Mouse (Mus musculus) fibroblast of lung, adult 2 months (primary cell): ENCODE measurements around the gene Rab11fip4.

Experiments
- DNase-seq: peaks from one replicate; pipeline ENCODE4 v3.0.0-alpha.2; 2011; ENCODE audit warnings: low read depth

The Rab11fip4 gene

DNA sequence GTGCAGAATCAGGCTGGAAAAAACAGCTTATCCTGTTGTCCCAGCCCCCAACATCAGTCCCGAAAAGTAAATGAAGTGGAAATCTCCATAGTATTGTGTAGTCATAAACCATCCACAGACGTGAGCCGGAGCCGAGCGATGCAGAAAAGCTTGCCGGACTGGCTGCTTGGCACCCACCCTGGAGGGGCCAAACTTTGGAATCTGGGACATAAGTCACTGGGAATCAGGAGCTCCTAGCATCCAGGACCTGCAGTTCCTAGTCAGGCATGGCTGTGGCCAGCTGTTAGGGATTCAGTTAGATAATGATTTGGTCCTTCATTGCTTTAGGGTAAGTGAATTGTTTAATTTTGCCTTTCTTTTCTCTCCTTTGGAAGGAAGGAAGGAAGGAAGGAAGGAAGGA lies 122.2 kb downstream of the Rab11fip4 start:
- no peak for DNase-seq

DNA sequence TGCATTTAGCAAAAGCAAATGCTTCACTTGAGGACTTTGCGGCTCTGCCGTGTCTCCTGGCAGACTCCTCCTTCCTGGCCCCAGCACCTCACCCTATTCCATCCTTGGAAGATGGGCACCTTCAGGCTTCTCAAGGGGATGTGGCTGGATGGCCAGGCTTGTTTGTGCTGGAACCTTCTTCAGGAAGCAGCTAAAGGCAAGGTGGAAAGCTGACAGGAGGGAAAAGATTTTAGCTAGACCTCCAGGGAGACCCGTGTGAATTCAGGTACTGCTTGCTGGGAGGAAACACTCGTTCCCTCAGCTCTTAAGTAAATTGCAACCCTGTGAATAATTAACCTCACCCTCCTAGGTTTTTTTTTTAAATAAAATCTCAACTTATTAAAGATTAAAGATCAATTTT lies 122.7 kb downstream of the Rab11fip4 start:
- DNase-seq = no peak

DNA sequence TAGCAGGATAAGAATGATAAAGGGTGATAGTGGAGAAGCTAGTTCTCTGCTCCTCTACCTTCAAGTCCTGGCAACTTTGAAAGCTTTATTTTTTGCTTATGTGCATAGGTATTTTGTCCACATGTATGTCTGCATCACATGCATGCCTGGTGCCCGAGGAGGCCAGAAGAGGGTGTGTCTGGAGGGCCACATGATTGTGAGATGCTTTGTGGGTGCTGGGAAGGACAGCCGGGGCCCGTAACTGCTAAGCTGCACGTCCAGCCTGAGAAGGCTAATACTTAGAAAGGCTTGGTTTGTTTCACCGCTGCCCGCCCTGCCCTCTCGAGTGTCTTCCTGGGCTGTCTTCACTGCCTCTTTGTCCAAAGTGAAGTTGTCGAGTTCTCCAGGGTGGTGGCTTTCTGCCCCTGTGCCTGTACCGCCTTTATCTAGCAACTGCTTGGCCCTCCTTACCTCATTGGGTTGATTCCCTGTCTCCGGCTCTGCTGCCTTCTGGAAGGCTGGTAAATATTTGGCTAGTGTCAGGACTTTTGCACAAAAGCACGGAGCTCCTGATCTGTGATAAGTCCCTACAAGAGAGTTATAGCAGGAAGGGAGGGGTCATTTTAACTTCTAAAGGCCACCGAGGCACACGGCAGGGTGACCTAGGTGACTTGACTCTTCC lies 123.2 kb downstream of the Rab11fip4 start:
- DNase-seq = no peak

DNA sequence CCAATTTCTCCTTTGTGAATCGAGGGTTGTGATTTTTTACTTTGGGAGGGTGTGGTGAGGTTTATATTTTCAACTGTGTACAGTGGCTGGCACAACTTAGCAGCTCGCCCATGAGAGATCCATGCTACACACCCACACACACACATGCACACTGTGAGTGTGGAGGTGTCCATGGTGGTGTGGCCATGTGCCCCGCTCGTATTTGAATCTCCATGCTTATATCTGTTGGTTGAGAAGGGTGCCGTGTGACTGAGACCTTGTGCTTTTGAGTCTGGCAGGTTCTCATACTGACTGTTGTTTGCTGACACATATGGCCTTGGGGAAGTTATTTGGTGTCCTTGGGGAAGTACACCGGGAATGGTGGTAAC lies 123.7 kb downstream of the Rab11fip4 start:
- DNase-seq = no peak

DNA sequence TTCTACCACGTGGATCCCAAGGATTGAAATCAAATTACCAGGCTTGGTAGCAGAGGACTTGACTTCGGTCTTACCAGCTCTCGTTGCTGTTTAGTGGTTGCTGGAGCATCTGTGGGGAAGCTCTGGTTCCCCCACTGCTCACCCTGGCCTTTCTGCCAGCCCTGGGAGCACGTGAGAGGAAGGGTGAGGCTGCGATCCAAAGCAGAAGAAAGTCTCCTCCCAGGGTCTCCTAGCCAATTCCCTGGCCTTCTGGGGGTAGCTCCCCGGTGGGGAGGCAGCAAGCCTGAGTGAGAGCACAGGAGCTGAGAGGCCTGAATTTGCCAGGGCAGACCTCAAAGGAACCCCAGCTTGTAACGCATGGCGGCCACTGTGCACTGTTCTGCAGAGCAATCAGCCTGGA lies 124.3 kb downstream of the Rab11fip4 start:
- no peak for DNase-seq

DNA sequence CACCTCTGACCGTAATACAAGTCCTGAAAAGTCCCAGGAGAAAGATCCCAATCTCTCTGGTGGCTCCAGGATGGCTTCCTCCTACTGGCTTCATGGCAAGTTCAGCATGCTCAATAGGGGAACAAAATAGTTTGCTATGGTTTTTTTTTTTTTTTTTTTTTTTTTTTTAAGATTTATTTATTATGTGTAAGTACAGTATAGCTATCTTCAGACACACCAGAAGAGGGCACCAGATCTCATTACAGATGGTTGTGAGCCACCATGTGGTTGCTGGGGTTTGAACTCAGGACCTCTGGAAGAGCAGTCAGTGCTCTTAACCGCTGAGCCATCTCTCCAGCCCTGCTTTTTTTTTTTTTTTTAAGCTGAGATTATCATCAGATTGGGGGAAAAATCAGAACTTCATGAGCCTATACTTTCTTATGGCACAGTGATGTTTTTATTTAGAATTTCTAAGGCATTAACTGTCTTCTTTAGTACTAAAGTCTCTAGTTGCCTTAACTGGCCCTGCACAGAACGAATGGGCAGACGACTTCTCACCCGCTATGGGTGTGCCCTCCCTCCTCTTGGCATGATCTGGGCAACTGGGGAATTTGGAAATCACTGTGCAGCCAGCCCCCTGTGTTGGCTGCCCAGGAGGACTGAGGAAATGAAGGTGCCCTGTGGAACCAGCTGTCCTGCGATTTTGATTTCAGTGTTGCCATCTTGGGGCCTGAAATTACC lies 124.9 kb downstream of the Rab11fip4 start:
- no peak for DNase-seq

DNA sequence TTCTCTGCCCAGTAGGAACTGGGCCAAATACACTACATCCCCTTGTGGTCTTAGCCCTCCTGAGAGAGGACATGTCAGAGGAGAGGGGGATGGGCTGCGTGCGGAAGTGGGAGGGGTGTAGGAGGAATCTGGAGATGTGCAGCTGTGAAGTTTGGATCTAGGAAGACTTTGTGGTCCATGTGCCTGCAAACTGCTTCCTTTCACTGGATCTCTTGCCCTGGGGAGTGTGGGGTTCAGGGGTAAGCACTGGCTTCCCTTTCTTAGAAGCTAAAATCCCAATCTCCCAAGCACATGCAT lies 125.4 kb downstream of the Rab11fip4 start:
- no peak for DNase-seq

DNA sequence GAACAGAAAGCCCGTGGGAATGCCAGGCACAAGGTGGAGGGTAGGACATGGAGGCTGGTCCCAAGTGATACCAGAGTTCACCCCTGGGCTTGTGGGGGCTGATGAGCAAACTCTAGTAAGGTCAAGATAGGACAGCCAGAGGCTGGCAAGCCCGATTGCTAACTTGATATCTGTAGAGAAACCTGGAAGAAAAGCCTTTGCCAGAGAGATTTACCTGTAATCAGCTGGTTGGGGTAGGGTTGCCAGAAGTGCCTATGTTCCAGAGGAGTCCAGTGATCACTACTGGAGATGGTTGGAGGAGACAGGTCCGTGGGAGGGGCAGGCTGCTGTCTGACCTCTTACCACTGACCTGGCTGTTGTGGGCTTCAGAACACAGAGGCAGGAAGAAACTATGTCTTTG lies 126.3 kb downstream of the Rab11fip4 start:
- DNase-seq = no peak

DNA sequence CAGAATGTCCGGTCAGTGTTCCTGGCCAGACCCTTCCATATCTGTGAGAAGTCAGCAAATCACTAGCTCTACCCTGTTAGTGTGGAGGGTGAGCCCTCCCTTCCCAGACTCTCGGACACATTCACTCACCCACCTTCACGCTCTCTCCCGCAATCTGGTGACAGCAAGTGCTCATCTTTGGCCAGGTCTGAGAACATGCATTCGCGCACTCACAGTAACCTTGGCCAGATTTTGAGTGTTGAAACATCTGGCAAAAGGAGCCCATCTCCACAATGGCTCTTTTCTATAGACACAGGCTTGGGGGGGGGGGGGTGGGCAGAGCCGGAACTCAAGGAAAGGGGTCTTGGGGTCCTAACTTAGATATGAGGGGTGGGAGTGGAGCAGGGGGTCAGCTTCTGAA lies 126.8 kb downstream of the Rab11fip4 start:
- no peak for DNase-seq

DNA sequence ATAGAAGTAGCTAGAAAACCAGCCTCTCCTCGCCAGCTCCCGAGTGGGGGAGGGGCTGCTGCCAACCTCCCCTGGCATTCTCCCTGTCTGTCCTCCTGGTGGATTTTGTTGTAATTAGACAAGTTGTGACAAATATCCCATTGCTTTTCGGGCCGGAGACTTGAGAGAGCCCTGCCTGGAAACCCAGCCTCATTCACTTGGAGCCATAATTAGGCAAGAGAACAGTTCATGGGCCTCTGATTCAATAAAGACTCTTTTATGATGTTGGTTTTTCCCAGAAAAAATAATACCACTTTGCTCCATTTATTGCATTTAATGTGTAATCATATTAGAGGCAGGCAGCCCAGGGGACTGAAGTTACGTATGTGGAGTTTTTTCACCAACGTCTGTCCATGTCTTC lies 127.2 kb downstream of the Rab11fip4 start:
- DNase-seq = no peak

DNA sequence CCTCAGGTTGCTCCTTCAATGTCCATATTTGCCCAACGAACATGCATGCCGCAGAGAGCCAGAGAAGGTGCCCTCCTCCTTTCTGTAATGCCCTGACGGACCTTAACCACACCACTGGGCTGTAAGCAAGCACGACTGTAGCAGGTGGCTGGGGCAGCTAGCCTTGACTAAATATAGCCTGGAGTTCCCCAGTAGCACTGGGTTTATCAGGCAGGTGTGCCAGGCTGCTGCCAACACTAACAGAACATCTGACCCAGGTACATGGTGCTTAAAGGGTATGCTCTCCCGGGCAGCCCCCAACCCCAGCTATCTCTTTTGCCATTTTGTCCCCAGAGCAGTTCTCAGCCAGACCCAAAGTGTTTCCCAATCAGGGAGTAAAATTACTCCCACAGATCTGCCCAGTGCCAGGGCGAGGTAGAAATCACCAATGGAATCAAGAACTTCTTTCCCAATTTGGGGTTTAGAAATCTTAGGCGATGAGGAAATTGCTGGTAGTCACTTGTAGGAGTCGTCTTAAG lies 127.9 kb downstream of the Rab11fip4 start:
- DNase-seq = no peak

DNA sequence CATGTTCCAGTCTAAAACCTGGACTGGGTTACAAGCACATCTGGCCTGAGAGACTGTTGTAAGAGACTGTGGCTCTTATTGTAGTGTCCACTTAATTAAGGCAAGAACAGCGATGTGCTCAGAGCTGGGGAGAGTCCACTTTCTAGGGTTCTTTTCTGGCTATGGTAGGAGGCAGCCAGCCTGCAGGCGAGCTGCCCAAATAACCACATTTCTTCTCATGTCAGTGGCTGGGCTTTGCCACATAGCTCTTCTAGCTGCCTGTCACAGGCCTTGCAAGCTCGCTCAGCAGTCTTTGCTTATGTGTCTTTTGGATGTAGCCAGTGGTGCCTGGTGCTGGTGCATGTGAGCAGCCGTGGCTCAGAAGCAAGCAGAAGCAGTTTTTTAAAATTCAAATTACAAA lies 129.7 kb downstream of the Rab11fip4 start:
- DNase-seq = no peak

DNA sequence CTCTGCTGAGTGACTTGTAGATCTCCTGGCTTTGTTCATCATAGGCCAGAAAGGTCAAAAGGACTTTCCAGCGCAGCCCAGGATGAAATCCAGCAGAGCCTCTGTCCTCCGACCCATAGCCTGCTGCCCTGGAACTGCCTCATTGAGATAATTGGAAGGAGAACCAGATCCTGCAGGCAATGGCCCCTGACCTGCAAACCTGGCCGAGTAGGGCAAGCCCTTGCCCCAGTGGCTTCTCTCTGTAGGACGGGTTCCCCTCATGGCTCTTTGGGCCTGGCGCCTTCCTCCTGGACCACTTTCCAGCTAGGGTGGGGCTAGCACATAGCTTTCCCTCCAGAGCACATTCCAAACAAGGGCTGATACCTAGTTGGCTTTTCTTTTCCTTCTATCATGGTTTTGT lies 131.8 kb downstream of the Rab11fip4 start:
- DNase-seq = no peak

DNA sequence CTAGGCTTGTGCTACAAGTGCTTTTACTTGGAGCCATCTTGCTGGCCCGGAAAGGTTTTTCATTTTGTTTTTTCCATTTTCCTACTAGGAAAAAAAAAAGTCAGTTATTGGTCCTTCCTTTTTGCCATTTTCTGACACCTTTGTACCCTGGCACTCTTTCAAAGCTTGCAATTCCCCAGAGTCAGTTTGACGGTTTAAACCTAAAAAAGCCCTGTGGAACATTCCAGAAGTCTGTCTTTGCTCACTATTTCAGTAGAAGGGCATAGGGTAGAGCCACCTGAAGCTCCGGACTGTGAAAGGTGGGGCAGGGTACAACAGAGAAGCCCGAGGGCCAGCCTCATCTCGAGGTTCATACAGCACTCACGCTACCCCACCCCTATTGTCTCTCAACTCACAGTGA lies 134.0 kb downstream of the Rab11fip4 start:
- DNase-seq = no peak

DNA sequence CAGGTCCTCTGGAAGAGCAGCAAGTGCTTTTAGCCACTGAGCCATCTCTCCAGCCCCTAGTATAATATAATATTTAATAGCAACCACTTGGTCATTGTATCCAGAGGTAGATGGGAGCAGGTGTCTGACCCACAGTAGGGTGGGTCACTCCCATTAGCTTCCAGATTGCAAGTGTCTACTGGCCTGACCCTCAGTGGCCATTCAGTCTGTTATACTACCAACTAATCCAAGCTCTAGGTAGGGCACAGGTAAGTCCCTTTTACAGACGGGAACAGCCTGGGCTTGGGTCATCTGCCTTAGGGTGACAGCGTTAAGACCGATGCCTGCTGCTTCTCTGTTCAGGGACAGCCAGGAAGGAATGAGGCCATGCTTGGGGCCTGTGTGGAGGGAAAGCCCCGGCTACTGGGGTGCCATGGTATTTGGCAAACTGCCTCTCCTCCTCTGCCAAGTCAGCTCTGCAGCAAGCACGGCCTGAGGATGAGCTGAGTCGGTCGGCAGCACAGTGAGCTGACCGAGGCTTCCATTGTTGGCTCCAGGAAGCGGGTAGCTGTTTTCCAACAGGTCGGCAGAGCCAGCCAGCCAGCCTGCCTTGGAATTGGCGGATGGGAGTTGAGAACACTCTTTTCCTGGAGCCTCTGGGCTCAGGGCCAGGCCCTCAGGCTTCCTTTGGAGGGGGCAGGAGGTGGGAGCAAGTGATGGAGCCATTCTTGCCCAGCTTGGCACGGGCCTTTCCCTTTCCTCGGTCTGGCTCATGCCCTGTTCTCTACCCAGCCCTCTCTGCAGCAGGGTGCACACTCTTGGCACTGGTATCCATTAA lies 138.4 kb downstream of the Rab11fip4 start:
- peak; percentile 57 for DNase-seq

DNA sequence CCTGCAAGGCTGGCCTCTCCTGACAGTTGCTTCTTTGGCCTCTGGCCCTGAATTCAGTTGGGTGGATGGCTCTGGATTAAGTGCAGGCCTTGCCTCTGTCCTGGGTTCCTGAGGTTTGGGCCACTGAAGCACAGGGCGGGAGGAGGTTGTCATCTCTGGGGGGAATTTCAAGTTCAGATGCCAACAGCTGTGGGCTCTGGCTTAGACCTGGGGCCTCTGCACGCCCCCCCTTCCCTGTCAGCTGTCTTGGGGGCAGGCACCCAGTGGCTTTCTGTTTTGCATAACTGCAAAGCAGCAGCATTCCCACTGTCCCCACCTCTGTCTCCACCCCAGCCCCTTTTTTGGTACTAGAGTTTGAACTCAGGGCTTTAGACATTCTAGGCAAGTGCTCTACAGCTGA lies 139.4 kb downstream of the Rab11fip4 start:
- DNase-seq = no peak

DNA sequence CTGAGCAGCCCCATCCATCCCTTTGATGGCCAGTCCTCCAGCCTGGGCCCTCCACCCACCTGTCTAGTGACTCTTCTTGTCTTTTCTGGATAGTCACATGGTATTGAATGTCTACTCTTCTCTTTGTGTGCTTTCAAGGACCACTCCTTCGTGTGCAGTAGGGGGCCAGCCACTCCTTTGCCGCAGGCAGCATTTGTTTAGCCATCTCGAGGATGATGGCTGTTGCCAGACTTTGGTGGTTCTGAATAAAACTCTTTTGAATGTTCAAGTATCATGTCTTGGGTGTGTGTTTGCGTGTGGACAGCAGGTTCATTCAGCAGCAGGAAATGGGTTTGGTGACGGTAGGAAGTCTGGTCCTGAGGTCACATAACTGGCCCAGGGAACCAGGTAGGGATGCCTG lies 140.5 kb downstream of the Rab11fip4 start:
- DNase-seq = no peak

DNA sequence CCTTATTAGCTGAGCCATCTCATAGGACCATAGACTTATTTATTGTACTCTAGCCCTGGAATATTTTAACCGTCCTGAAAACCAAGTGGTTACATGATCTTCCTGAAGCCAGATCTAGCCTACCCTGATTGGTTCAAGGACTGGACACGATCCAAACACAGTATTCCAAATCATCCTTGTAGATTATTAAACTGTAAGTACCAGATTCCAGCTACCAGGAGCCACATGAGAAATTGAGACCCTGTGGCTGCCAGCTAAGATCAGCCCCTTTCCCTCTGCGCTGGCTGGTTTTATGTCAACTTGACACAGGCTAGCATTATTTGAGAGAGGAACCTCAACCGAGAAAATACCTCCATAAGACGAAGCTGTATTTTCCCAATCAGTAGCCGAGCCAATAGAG lies 142.0 kb downstream of the Rab11fip4 start:
- no peak for DNase-seq

DNA sequence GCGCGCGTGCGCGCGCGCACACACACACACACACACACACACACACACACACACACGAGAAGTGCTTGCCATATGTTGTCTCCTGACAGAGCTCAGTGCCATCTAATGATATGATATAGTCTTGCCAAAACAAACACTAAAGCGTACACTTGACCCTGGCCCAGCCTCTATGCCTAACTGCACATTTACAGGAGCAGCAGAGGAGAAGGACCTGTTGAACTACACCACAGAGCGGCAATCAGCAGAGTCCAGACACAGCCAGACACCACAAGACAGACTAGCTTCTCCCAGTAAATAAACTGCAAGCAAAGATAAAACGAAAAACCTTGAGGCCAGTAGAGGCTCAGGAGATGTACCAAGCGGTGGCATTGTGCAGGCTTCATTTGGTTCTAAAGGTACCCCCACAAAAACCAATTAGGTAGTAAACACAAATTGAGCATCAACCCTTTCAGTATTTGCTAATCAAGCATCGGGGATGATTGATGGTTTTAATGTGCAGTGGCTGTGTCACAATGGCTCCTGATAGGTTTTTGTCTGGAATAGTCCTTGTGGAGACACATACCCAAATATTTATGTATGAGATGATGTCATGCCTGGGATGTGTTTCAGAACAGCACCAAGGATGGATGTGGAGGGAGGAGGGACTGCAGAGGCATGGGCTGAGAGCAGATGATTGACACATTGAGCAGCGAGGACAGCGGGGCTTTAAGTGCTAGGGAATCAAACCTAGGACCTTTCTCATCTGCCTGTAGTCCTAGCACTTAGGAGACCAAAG lies 145.4 kb downstream of the Rab11fip4 start:
- no peak for DNase-seq

DNA sequence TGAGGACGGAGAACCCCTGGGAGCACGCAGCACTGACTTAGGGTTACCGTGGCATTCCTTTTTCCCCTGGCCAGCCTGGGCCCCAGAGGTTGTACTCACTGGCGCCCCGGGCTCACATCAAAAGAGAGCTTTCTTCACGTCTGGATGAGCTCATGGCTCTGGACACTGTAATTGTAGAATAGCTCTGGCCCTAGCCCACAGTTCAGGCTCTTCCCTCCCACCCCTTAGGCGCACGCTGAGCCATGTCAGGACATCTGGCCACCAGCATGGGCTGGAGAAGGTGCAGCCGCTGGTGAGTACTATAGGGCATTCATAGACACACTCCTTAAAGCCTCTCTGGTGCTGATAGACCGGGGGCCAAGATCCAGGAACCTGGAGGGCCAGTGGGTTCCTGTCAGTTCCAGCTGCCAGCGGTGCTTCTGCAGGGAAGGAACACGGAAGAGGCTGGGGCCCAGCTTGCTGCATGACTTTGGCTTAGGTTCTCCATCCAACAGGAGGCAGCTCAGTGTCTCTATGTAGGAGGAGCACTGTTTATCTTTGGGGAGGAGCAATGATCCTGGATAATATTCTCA lies 146.2 kb downstream of the Rab11fip4 start:
- DNase-seq = no peak

DNA sequence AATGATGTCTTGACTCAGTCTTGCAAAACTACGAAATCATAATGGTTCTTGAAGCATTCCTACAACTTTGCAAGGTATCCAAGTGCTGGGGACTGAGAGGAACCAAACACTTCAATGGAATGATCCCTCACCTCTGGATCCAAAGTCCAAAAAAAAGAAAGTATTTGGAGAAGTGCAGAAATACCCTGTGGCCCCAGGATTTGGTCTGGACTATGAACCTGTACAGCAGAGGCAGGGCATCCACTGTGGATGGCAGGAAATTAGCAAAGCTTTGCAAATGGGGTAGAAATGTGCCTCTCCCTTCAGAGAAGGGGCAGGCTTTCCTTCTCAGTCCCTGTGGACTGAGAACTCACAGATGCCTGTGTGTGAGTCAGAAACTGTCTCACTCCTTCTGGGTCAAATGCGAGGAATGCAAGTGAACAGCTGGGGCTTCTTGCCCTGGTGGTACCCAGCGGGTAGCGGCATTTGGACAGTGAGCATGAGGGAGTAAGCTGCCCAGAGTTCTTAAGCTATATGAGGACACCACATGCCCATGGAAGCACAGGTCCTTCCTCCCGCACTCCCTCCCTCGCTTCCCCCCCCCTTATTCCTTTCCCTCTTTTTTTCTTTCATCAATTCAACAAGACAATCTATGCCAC lies 147.0 kb downstream of the Rab11fip4 start:
- DNase-seq = no peak
